Mouse (Mus musculus) lung, postnatal 36 days (tissue): Measurements from ENCODE around the gene Nans.

Source experiments
- DNase-seq: peaks from one replicate; pipeline ENCODE4 v3.0.0; 2022; ENCODE audit warnings: mixed read lengths

The Nans gene

GRCm38 (mm10) chr4:46485696-46486417 is 3.2 kb upstream of the Nans start:
- peak; percentile 94 for DNase-seq

GRCm38 (mm10) chr4:46487348-46487747 is 1.7 kb upstream of the Nans start:
- DNase-seq, result peak; percentile 94

- no peak for DNase-seq
Observed at GRCm38 (mm10) chr4:46493071-46493470, 4.0 kb downstream of the Nans start.

- no peak for DNase-seq
Observed at GRCm38 (mm10) chr4:46495543-46495942, 6.5 kb downstream of the Nans start.

- DNase-seq, result peak; percentile 86
Observed at GRCm38 (mm10) chr4:46497286-46497892, 8.3 kb downstream of the Nans start.

GRCm38 (mm10) chr4:46498511-46498910 is 9.5 kb downstream of the Nans start:
- DNase-seq, result peak; percentile 7

GRCm38 (mm10) chr4:46498976-46499375 is 9.9 kb downstream of the Nans start:
- DNase-seq, result peak; percentile 45

- DNase-seq, result no peak
Observed at GRCm38 (mm10) chr4:46502606-46503502, 13.8 kb downstream of the Nans start.

- DNase-seq, result no peak
Observed at GRCm38 (mm10) chr4:46503881-46504280, 14.8 kb downstream of the Nans start.

GRCm38 (mm10) chr4:46505361-46506057 is 16.5 kb downstream of the Nans start:
- DNase-seq, result no peak

- DNase-seq, result peak; percentile 99
Observed at GRCm38 (mm10) chr4:46506801-46507610, 18.0 kb downstream of the Nans start.

- DNase-seq, result peak; percentile 96
Observed at GRCm38 (mm10) chr4:46507736-46508460, 18.9 kb downstream of the Nans start.

- DNase-seq, result no peak
Observed at GRCm38 (mm10) chr4:46520491-46520890, 31.4 kb downstream of the Nans start.

- peak; percentile 61 for DNase-seq
Observed at GRCm38 (mm10) chr4:46521457-46521856, 32.4 kb downstream of the Nans start.

GRCm38 (mm10) chr4:46523324-46523723 is 34.3 kb downstream of the Nans start:
- DNase-seq, result no peak

GRCm38 (mm10) chr4:46526226-46526625 is 37.2 kb downstream of the Nans start:
- DNase-seq, result no peak

GRCm38 (mm10) chr4:46526798-46527557 is 37.9 kb downstream of the Nans start:
- DNase-seq, result no peak

GRCm38 (mm10) chr4:46527558-46527926 is 38.5 kb downstream of the Nans start:
- DNase-seq, result no peak

- DNase-seq, result no peak
Observed at GRCm38 (mm10) chr4:46529722-46530121, 40.7 kb downstream of the Nans start.

GRCm38 (mm10) chr4:46532511-46532910 is 43.5 kb downstream of the Nans start:
- no peak for DNase-seq

- no peak for DNase-seq
Observed at GRCm38 (mm10) chr4:46532926-46533325, 43.9 kb downstream of the Nans start.
